Mouse (Mus musculus) limb, embryonic 10.5 days (tissue): ENCODE results near the gene Gfpt2. TPM values are rescaled to one million over a fixed set of nuclear protein-coding genes. Genes with fewer than 3 reads are reported as not detected.
"Not testable (repeated sequence)": the region's sequence is repeated elsewhere in the genome, so short reads cannot be mapped to it uniquely, and the experiment has no call there.

Experiments
- DNase-seq: peaks from one replicate; pipeline ENCODE4 v3.0.0-alpha.2; 2017; ENCODE audit warnings: low spot score
- H3K27ac ChIP-seq: fragments of 300-500 bp; sonication (generic); 2 replicates; pipeline ENCODE4 v1.5.1; 2016; ENCODE audit warnings: mild to moderate bottlenecking
- H3K27me3 ChIP-seq: fragments of 300-500 bp; sonication (generic); 2 replicates; pipeline ENCODE4 v1.6.1; 2016; ENCODE audit warnings: low read depth, mild to moderate bottlenecking; ENCODE audit not compliant: poor library complexity, severe bottlenecking
- H3K36me3 ChIP-seq: fragments of 300-500 bp; sonication (generic); 2 replicates; pipeline ENCODE4 v1.6.1; 2016; ENCODE audit warnings: mild to moderate bottlenecking, moderate library complexity
- H3K4me1 ChIP-seq: fragments of 300-500 bp; sonication (generic); 2 replicates; pipeline ENCODE4 v1.6.1; 2016
- H3K4me3 ChIP-seq: fragments of 300-500 bp; sonication (generic); 2 replicates; pipeline ENCODE4 v1.5.1; 2016; ENCODE audit warnings: mild to moderate bottlenecking, moderate library complexity
- H3K9me3 ChIP-seq: fragments of 300-500 bp; sonication (generic); replicated peaks from 2 replicates; pipeline ENCODE4 v1.6.1; 2016; ENCODE audit warnings: mild to moderate bottlenecking
- WGBS: fragments of 180-500 bp; shearing (Covaris S2); methylation state at CpG from one replicate; pipeline ENCODE4 v1.1.7; 2016; 5-methylcytosine and 5-hydroxymethylcytosine counted together
- polyA plus RNA-seq: library from polyadenylated mRNA; unstranded; fragments of >200 nt; fragmentation: Nextera tagmentation; extraction: Ambion mirVana; gene quantifications from 2 replicates; pipeline ENCODE4 v1.2.1, GENCODE M21; 2016

The Gfpt2 gene
- polyA plus RNA-seq, 1 experiment from 2014 or later = 43.3 TPM

GRCm38 (mm10) chr11:49803801-49804200 lies 9.8 kb downstream of the Gfpt2 start:
- Histone ChIP-seq H3K27ac (no peak overlapping the region), H3K27me3 (no peaks in the 10 kb centered on the region), H3K36me3 (peaks cover 69% of the 10 kb centered on the region), H3K4me3 (no peak overlapping the region), H3K4me1 (peaks cover 8% of the 10 kb centered on the region; the same call in 1 of the 2 replicates), H3K9me3 (no peaks in the 10 kb centered on the region)
- DNase-seq = no peak
- 96% methylated on average over 4 of the region's 4 CpGs for WGBS

GRCm38 (mm10) chr11:49806218-49806617 lies 12.2 kb downstream of the Gfpt2 start:
- no peak for DNase-seq
- H3K27ac ChIP-seq = no peak overlapping the region
- WGBS = 43% methylated on average over 3 of the region's 3 CpGs
- no peaks in the 10 kb centered on the region for H3K9me3 ChIP-seq
- H3K27me3 ChIP-seq = no peaks in the 10 kb centered on the region
- H3K36me3 ChIP-seq = peaks cover 80% of the 10 kb centered on the region
- no peaks in the 10 kb centered on the region for H3K4me1 ChIP-seq
- H3K4me3 ChIP-seq = no peak overlapping the region

- Histone ChIP-seq H3K36me3 (peaks cover 89% of the 10 kb centered on the region), H3K27ac (no peak overlapping the region), H3K9me3 (no peaks in the 10 kb centered on the region), H3K27me3 (no peaks in the 10 kb centered on the region), H3K4me3 (no peak overlapping the region), H3K4me1 (no peaks in the 10 kb centered on the region)
- 95% methylated on average over 9 of the region's 9 CpGs for WGBS
- no peak for DNase-seq
Measured at GRCm38 (mm10) chr11:49808946-49809345, 15.0 kb downstream of the Gfpt2 start.

- not testable (repeated sequence) for H3K27ac ChIP-seq, H3K4me1 ChIP-seq, H3K4me3 ChIP-seq, H3K9me3 ChIP-seq, H3K27me3 ChIP-seq, DNase-seq
- H3K36me3 ChIP-seq = peaks cover 92% of the 10 kb centered on the region
- WGBS = 85% methylated on average over 7 of the region's 7 CpGs
Measured at GRCm38 (mm10) chr11:49810696-49811095, 16.7 kb downstream of the Gfpt2 start.

- Histone ChIP-seq H3K4me3 (no peak overlapping the region), H3K36me3 (peaks cover 92% of the 10 kb centered on the region), H3K9me3 (no peaks in the 10 kb centered on the region), H3K27me3 (no peaks in the 10 kb centered on the region), H3K27ac (no peak overlapping the region), H3K4me1 (no peaks in the 10 kb centered on the region)
- WGBS = 92% methylated on average over 8 of the region's 8 CpGs
- no peak for DNase-seq
Measured at GRCm38 (mm10) chr11:49811099-49811541, 17.1 kb downstream of the Gfpt2 start.

- Histone ChIP-seq H3K9me3 (no peaks in the 10 kb centered on the region), H3K27me3 (no peaks in the 10 kb centered on the region), H3K4me1 (no peaks in the 10 kb centered on the region), H3K36me3 (peaks cover 92% of the 10 kb centered on the region), H3K27ac (no peak overlapping the region), H3K4me3 (no peak overlapping the region)
- DNase-seq = no peak
- 95% methylated on average over 8 of the region's 8 CpGs for WGBS
Measured at GRCm38 (mm10) chr11:49811879-49812278, 17.9 kb downstream of the Gfpt2 start.

GRCm38 (mm10) chr11:49818869-49819566 lies 25.0 kb downstream of the Gfpt2 start:
- Histone ChIP-seq H3K4me1 (no peaks in the 10 kb centered on the region), H3K9me3 (no peaks in the 10 kb centered on the region), H3K4me3 (no peak overlapping the region), H3K27me3 (no peaks in the 10 kb centered on the region), H3K27ac (no peak overlapping the region), H3K36me3 (peaks cover 96% of the 10 kb centered on the region)
- no peak for DNase-seq
- WGBS = 93% methylated on average over 15 of the region's 15 CpGs

GRCm38 (mm10) chr11:49819676-49820075 lies 25.7 kb downstream of the Gfpt2 start:
- no peaks in the 10 kb centered on the region for H3K4me1 ChIP-seq
- H3K4me3 ChIP-seq = no peak overlapping the region
- no peak for DNase-seq
- H3K27me3 ChIP-seq = no peaks in the 10 kb centered on the region
- WGBS = 89% methylated on average over 7 of the region's 7 CpGs
- no peaks in the 10 kb centered on the region for H3K9me3 ChIP-seq
- no peak overlapping the region for H3K27ac ChIP-seq
- peaks cover 96% of the 10 kb centered on the region for H3K36me3 ChIP-seq

- WGBS = 98% methylated on average over 2 of the region's 2 CpGs
- Histone ChIP-seq H3K4me1 (no peaks in the 10 kb centered on the region), H3K9me3 (no peaks in the 10 kb centered on the region), H3K27me3 (no peaks in the 10 kb centered on the region), H3K36me3 (peaks cover 96% of the 10 kb centered on the region), H3K27ac (no peak overlapping the region), H3K4me3 (no peak overlapping the region)
- no peak for DNase-seq
Measured at GRCm38 (mm10) chr11:49820928-49821327, 26.9 kb downstream of the Gfpt2 start.

GRCm38 (mm10) chr11:49821546-49821945 lies 27.6 kb downstream of the Gfpt2 start:
- no peak for DNase-seq
- H3K36me3 ChIP-seq = peaks cover 96% of the 10 kb centered on the region

GRCm38 (mm10) chr11:49822337-49822736 lies 28.4 kb downstream of the Gfpt2 start:
- Histone ChIP-seq H3K9me3 (no peaks in the 10 kb centered on the region), H3K27ac (no peak overlapping the region), H3K4me1 (peaks cover 7% of the 10 kb centered on the region), H3K36me3 (peaks cover 96% of the 10 kb centered on the region), H3K27me3 (no peaks in the 10 kb centered on the region), H3K4me3 (no peak overlapping the region)
- DNase-seq = no peak
- WGBS = 85% methylated on average over 2 of the region's 2 CpGs

More at GRCm38 (mm10) chr11:49821546-49821945, 27.6 kb downstream of the Gfpt2 start:
- no peak overlapping the region for H3K27ac ChIP-seq
- no peaks in the 10 kb centered on the region for H3K9me3 ChIP-seq
- 91% methylated on average over 2 of the region's 2 CpGs for WGBS
- no peaks in the 10 kb centered on the region; the same call in 1 of the 2 replicates for H3K4me1 ChIP-seq
- H3K27me3 ChIP-seq = no peaks in the 10 kb centered on the region
- no peak overlapping the region for H3K4me3 ChIP-seq

GRCm38 (mm10) chr11:49824896-49825295 lies 30.9 kb downstream of the Gfpt2 start:
- Histone ChIP-seq H3K4me1 (peaks cover 7% of the 10 kb centered on the region), H3K27ac (no peak overlapping the region), H3K27me3 (no peaks in the 10 kb centered on the region), H3K9me3 (no peaks in the 10 kb centered on the region), H3K4me3 (no peak overlapping the region), H3K36me3 (peaks cover 94% of the 10 kb centered on the region)
- WGBS = 38% methylated on average over 2 of the region's 2 CpGs
- peak; percentile 82 for DNase-seq

- DNase-seq = no peak
- no peaks in the 10 kb centered on the region for H3K27me3 ChIP-seq
- H3K4me1 ChIP-seq = peaks cover 7% of the 10 kb centered on the region
- no peaks in the 10 kb centered on the region for H3K9me3 ChIP-seq
- H3K36me3 ChIP-seq = peaks cover 98% of the 10 kb centered on the region
- no peak overlapping the region for H3K4me3 ChIP-seq
- 17% methylated on average over 6 of the region's 6 CpGs for WGBS
- no peak overlapping the region for H3K27ac ChIP-seq
Measured at GRCm38 (mm10) chr11:49827243-49827642, 33.3 kb downstream of the Gfpt2 start.
